Mouse (Mus musculus): ENCODE measurements around the gene A1bg.

The A1bg gene

DNA sequence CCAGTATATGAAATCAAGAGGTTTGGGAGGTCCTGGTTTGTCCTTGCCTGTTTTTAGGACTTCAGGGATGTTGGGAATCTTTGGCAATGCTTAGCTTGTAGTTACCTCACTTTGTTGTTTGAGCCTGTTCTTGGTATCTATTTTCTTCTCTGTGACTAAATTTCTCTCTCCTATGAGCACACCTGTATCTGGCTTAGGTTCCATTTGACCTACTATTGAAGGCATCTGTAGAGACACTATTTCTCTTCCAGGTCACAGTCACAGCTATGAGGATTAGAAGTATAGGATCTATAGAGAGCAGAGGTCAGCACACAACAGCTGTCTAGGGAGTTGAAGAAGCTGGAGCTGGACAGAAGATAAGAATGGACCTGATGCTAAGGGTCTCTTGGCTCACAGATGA is at the start of gene A1bg:
TSS of gene A1bg (minus strand) at position 101 of the 400 bp plus-strand sequence.
- in situ Hi-C loops (cut with MboI; ENCODE audit: low pct_unique_long_range_greater_than_20kb in 1 of 2, low sequenced_read_pairs in 2 of 2, unreplicated experiment in 1 of 2): no loop called here

DNA sequence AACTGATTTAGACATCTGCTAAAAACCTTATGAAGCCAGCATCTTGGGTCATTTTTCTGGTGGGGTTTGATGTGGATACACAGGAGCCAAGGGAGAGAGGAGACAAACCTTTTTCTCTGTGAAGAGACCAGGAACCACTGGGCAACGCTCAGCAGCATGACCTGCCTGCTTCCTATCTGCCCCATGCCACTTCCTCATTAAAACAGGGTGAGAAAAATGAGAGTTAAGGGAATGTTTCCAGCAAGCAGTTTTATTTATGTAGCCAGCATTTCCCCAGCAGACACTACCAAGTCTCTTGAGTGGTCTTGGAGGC is 45.7 kb upstream of the A1bg start:
- in situ Hi-C loops (cut with MboI; ENCODE audit: low pct_unique_long_range_greater_than_20kb in 1 of 2, low sequenced_read_pairs in 2 of 2, unreplicated experiment in 1 of 2): no loop called here

DNA sequence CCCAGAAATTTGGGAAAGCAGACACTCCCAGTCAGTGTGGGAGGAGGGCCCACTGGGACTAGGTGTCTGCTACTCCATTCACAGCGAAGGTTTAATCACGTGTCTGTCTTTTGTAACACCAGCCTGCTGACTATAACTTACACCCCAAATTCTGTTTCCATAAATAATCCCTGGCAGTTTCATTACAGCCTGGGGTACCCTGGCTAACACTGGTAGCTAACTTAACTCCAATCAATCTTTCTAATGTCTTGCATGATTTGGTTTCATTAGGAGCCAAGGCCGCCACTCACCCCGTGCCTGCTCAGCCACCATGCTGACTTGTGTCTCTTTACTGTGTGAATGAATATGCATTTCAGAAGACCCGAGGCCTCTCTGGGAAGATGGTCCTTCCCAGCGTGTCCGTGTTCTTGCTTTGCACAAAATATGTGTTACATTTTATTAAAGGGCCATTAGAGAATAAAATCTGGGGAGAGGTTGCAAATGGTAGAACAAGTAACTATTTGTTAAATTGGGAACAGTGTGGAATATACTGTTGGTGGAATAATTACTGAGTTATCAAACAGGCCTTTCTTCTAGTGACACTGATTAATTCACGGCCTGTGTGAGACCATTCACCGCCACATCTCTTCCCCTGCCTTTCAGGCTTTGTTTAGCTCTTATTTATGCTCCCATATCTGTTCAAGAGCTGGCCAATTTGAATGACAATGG is 45.2 kb upstream of the A1bg start:
- in situ Hi-C loops (cut with MboI; ENCODE audit: low pct_unique_long_range_greater_than_20kb in 1 of 2, low sequenced_read_pairs in 2 of 2, unreplicated experiment in 1 of 2): no loop called here

DNA sequence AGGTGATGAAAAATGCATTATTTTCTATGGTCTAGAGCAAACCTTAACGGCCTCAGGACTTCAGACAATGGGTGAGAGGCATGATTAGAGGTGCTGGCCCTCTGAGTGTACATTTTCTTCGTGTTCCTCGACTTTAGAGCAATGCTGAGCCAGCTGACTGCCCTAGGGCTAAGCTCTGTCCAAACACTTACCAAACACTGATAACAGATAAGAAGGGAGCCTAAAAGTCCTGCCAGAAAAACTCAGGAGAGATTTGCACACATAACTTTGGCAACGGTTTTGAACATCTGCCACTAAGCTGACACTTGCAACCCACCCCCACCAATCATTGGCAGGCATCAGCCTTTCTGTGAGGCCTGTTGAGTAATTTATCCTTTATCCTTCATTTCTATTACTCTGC is 2.9 kb upstream of the A1bg start:
- in situ Hi-C loops (cut with MboI; ENCODE audit: low pct_unique_long_range_greater_than_20kb in 1 of 2, low sequenced_read_pairs in 2 of 2, unreplicated experiment in 1 of 2): no loop called here

DNA sequence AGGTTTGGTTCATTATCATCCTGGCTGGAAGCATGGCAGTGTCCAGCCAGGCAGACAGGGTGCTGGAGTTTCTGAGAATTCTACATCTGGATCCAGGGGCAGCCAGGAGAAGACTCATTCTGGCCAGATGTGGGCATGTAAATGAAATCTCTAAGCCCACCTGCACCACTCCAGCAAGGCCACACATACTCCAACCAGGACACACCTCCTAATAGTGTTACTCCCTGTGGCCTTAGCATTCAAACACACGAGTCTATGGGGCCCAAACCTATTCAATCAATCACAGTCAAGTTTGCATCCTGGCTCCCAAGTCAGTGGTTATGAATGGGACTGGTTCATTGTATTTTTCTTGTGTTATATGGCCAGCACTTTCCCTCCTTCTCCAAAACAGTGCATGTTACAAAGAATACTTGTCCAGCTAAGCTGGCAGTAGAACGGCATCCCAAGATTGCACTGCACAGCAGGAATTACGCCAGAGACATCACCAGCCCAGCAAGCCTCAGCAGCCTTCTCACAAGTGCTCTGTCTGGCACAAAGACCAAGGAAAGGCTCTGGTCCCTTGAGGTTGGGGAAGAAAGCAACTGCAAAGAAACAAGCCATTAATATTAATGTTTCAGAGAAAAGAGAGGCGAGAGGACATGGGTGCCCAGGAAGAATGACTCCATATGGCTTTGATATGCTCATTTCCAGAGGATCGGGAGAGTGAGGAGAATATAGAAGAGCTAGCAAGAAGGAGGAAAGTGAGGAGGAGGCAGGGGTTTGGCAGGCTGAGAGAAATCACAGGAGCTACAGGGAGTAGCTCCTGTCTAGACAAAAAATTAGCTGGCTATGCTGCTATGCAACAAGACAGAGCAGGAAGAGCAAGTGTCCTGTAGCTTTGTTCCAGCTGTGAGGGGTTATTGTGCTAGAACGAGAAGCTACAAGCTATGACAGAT is 18.8 kb downstream of the A1bg start:
- in situ Hi-C loops (cut with MboI; ENCODE audit: low pct_unique_long_range_greater_than_20kb in 1 of 2, low sequenced_read_pairs in 2 of 2, unreplicated experiment in 1 of 2): no loop called here

DNA sequence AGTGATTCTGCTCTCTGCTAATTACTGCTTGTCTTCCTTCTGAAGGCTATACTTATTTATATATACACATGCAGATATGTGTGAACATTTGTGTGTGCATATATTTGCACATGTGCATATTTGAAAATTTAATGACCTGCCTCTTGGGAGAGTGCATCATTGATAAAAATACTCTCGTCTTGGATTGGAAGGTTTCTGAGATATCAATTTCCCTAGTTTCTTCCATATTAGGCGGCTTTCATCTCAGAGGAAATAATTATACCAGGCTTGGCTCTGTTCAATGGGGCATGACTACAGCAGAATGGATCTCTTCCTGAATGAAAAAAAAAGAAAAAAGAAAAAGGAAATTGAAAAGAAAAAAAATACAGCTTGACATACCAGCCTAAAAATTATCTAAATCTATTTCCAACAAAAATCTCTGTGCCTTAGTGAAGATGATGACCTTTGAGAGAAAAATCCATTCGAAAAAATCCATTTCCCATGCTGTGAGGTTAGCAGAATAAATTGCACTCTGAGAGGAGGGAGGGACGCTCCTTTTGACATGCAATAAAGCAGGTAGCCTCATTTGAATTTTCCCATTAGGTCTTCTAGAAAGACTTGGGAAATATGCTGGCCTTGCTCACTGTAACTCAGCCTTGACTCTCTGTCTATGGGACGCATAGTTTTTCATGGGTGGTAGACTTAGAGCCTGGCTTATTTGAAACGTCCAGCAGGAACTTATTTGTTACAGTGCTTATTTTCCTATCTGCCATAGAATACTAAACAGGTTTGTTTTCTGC is 24.4 kb downstream of the A1bg start:
- in situ Hi-C loops (cut with MboI; ENCODE audit: low pct_unique_long_range_greater_than_20kb in 1 of 2, low sequenced_read_pairs in 2 of 2, unreplicated experiment in 1 of 2): no loop called here

DNA sequence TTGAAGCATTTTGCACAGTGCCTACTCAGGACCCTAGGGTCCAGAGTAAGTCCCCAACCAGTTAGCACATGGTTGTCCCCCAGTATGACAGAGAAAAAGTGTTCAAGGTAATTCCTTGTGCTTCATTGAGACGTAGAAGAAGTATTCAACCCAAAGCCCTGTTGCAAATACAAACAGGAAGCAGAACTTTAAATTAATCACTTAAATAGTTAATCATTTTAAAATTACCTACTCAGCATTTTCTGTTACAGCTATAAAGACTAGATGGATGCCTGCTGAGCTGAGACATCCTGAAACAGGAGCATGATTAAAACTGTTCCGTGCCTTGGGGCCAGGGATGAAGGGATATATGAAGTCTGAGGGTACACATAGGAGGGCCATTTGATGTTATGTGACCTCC is 26.8 kb downstream of the A1bg start:
- in situ Hi-C loops (cut with MboI; ENCODE audit: low pct_unique_long_range_greater_than_20kb in 1 of 2, low sequenced_read_pairs in 2 of 2, unreplicated experiment in 1 of 2): no loop called here

DNA sequence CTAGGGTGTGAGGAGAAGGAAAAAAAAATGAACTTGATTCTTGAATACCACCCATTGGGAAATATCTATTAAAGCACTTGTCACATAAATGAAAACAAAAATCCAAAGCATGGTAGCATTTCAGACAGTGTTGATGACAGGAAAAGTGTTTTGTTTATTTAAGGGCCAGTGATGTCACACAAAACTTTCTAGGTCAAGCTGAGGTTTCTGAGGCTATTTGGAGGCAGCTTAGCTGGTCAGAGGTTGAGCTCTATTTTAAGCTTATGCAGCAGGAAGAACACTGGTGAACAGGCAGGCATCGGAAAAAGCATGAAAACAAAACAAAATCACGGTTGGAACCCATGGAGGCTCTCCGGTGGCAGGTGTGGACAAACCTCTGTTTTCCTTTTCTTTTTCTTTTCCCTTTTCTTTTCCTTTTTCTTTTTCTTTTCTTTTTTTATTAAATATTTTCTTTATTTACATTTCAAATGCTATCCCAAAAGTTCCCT is 29.8 kb downstream of the A1bg start:
- in situ Hi-C loops (cut with MboI; ENCODE audit: low pct_unique_long_range_greater_than_20kb in 1 of 2, low sequenced_read_pairs in 2 of 2, unreplicated experiment in 1 of 2): no loop called here

DNA sequence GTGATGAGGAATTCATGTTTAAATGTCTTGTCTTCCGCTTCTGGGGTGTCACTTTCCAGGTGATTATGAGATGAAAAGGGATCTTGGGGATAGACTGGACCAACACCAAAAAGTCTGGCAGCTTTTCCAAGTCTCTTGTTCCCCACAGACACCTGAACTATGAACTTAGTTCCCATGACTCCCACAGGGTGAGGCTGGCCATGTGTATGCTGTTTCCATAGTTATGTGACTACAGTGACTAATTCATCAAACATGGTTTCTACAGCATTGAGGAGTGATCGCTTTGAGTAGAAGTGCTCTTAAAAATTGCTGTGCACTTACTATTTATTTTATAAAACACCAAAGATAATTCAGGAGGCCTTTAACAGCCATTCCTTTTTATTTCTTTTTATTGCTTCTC is 34.1 kb downstream of the A1bg start:
- in situ Hi-C loops (cut with MboI; ENCODE audit: low pct_unique_long_range_greater_than_20kb in 1 of 2, low sequenced_read_pairs in 2 of 2, unreplicated experiment in 1 of 2): no loop called here

DNA sequence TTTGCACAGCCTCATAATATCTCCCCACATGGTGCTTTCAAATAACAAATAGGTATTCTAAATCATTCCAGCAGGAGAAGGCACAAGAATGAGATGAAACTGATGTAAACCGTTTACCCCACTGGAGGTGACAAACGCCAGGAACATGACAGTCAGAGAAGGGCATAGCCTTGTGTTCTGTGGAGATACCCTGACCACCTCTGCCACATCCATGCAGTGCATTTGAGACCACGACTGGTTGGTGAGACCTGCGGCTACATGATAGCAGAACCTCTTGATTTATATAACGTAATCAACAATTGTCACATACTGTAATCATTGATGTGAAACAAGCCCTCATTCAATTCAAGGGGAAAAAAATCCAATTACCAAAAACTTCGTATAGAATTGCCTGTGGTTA is 47.1 kb downstream of the A1bg start:
- in situ Hi-C loops (cut with MboI; ENCODE audit: low pct_unique_long_range_greater_than_20kb in 1 of 2, low sequenced_read_pairs in 2 of 2, unreplicated experiment in 1 of 2): no loop called here

DNA sequence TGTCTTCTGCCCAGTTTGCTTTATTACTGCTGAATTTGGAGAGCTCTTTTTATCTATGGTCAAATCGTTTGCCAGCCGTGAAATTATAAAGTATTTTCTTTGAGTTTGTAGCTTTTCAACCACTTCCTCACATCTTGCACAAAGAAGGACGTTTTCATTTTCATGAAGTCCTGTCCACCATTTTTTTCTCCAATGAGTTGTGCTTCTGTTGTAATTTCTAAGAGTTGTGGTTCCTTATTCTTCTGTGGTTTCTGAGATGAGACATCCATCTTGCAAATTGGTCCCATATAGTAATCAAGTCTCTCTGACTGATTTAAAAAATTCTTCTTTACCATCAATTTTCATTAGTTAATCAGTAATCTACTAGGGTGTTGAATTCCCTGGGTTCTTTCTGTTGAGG is 60.4 kb downstream of the A1bg start:
- in situ Hi-C loops (cut with MboI; ENCODE audit: low pct_unique_long_range_greater_than_20kb in 1 of 2, low sequenced_read_pairs in 2 of 2, unreplicated experiment in 1 of 2): no loop called here

DNA sequence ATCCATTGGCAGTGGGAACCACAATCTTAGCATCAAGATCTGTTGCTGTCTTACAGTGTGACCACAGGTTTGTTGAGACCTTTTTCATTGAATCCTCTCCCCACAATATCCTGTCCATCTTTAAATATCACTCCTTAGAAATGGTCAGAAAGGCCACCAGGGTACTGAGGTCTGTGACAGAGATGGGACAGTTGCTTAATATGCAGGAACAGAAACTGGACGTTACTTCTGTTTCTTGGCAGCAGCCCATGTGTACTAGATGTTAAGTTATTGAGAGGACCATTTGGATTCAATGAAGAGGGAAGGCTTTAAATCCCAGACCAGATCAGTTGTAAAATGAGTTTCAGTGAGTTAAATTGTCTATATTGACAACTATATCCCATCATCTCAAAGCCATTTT is 67.7 kb downstream of the A1bg start:
- in situ Hi-C loops (cut with MboI; ENCODE audit: low pct_unique_long_range_greater_than_20kb in 1 of 2, low sequenced_read_pairs in 2 of 2, unreplicated experiment in 1 of 2): no loop called here

DNA sequence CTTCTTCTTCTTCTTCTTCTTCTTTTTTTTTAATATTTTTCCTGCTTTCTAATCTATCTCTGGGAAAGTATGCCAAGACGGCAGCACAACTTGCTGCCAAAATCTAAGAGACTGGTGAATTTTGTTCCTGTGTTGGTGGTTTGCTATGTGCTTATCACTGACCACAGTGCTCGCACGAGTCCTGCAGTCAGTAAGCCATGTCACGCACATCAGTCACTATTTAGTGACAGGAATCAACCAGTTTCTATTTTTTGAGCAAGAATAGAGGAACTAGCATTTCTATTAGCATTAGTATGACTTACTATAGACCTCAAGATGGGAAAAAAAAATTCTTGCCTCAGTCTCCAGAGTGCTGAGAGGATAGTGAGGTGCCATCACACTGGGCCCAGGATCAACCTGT is 68.7 kb downstream of the A1bg start:
- in situ Hi-C loops (cut with MboI; ENCODE audit: low pct_unique_long_range_greater_than_20kb in 1 of 2, low sequenced_read_pairs in 2 of 2, unreplicated experiment in 1 of 2): no loop called here

DNA sequence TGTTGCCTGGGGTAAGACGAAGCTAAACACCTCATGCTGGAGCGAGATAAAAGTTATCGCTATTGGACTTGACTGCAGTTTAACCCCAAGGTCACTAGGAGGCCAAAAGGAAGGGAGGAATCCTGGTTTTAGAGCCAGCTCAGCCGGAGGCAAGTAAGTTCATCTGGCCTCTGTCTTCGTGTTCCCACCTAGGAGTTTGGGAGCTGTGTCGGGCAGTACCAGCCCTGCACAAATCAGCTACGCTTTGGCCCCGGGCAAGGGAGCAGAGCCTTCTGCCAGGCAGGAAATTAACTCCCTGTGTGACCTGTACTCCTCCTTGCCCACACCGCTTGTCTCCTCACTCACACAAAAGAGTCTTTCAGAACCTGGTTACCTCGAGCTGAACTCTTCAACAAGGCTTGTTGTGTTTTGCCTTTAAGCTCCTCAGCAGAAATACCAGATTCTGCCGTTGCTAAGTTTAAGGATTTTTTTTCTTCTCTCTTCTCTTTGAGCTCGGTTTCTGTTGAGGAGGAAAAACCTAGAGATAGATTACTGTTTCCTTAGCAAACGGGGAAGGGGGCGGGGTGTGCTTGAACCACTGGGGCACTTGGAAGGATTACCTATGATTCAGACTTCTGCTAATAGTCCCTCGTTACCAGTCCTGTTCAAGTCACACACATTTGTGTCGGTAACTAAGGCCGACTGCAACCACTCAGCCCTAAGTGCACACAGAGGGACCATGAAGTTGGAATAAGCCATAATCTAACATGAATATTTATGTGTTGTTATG is 69.4 kb downstream of the A1bg start, which contains the start of gene Fam84b:
TSS of gene Fam84b (minus strand) at position 548 of the 769 bp plus-strand sequence.
- in situ Hi-C loops (cut with MboI; ENCODE audit: low pct_unique_long_range_greater_than_20kb in 1 of 2, low sequenced_read_pairs in 2 of 2, unreplicated experiment in 1 of 2): no loop called here

DNA sequence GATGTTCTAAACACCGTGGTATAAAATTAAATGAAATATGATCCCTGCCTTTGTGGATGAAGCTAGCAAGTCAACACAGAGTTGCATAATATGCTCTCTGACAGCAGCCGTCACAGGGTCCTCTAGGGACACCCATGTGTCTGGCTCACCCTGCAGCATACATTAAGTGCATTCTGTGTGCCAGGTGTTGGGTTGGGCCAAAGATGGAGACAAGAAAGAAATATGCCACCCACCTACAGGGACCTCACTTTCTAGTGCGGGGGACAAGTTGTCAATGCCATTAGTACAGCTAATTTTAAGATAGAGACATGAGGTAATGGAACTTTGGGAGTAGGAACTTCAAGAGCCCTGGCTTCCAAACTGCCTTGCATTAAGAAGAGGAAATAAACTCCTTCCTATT is 74.2 kb downstream of the A1bg start:
- in situ Hi-C loops (cut with MboI; ENCODE audit: low pct_unique_long_range_greater_than_20kb in 1 of 2, low sequenced_read_pairs in 2 of 2, unreplicated experiment in 1 of 2): no loop called here
